Mouse (Mus musculus) induced T-regulatory cell, adult 2 months (primary cell): Measurements from ENCODE around the gene Vps29.

Source experiments
- DNase-seq: peaks from one replicate; pipeline ENCODE4 v3.0.0-alpha.2; 2012; ENCODE audit warnings: low read depth

Vps29 gene

GRCm38 (mm10) chr5:122399871-122400270 is 45.7 kb downstream of the Vps29 start:
- no peak for DNase-seq

GRCm38 (mm10) chr5:122400628-122401302 is 46.6 kb downstream of the Vps29 start:
- DNase-seq, result no peak

GRCm38 (mm10) chr5:122401303-122401640 is 47.1 kb downstream of the Vps29 start:
- peak; percentile 79 for DNase-seq

GRCm38 (mm10) chr5:122402160-122402559 is 48.0 kb downstream of the Vps29 start:
- DNase-seq, result no peak

- no peak for DNase-seq
These were observed 48.6 kb downstream of the Vps29 start for GRCm38 (mm10) chr5:122402772-122403171.

GRCm38 (mm10) chr5:122403362-122403761 is 49.2 kb downstream of the Vps29 start:
- DNase-seq, result no peak

GRCm38 (mm10) chr5:122405537-122405936 is 51.4 kb downstream of the Vps29 start:
- DNase-seq, result no peak

GRCm38 (mm10) chr5:122409692-122410645 is 55.8 kb downstream of the Vps29 start:
- peak; percentile 44 for DNase-seq

GRCm38 (mm10) chr5:122411892-122412291 is 57.7 kb downstream of the Vps29 start:
- no peak for DNase-seq

- no peak for DNase-seq
These were observed 58.7 kb downstream of the Vps29 start for GRCm38 (mm10) chr5:122412826-122413225.

GRCm38 (mm10) chr5:122414351-122414750 is 60.2 kb downstream of the Vps29 start:
- DNase-seq, result no peak
